Mouse (Mus musculus): ENCODE measurements at regions not wholly inside any gene's neighbourhood (a gene's known extent, or its start where the extent isn't known, plus 50 kb on each side); places are given as distances from the start of the nearest gene placed in this dataset.
A peak's percentile ranks its signal among the peaks of the same experiment; 100 is the strongest.

- peak overlapping the region; percentile 45 for H3K4me3 ChIP-seq (ENCODE audit: low read depth, low read length)
- H3K4me2 ChIP-seq (ENCODE audit: low read depth, low read length) = peak overlapping the region; percentile 58
- ATAC-seq (ENCODE audit: insufficient read depth, low read depth) = peak; percentile 87
- peak; percentile 76 for DNase-seq (ENCODE audit: low spot score)
- H3K27ac ChIP-seq (ENCODE audit: low read depth) = peak overlapping the region; percentile 76
- no peaks in the 10 kb centered on the region for H3K9me3 ChIP-seq (replicated peaks; ENCODE audit: control insufficient read depth, low read length)
- H3K4me1 ChIP-seq (ENCODE audit: control insufficient read depth, insufficient read depth) = peaks cover 12% of the 10 kb centered on the region
- H3K9ac ChIP-seq (replicated peaks; ENCODE audit: low read depth, low read length) = peak overlapping the region; percentile 32; the same call in 1 of the 2 replicates
- 15% methylated on average over 10 of the region's 10 CpGs for WGBS
- no peaks in the 10 kb centered on the region for H3K27me3 ChIP-seq (ENCODE audit: control insufficient read depth, insufficient read depth, low read length)
- TF ChIP-seq EP300 (IDR thresholded peaks at IDR 0.05; ENCODE audit: low read depth) (peak; percentile 62; the same call in 1 of the 2 replicates), CTCF (IDR thresholded peaks at IDR 0.05; ENCODE audit: low read depth) (no peak)
- H3K36me3 ChIP-seq (replicated peaks; ENCODE audit: control insufficient read depth, insufficient read depth, low read length) = no peaks in the 10 kb centered on the region
These were observed 54.5 kb upstream of the Hif1a start for GRCm38 (mm10) chr12:73846672-73847071.

GRCm38 (mm10) chr12:73847336-73847735, 53.8 kb upstream of the Hif1a start:
- ATAC-seq (ENCODE audit: insufficient read depth, low read depth) (no peak), DNase-seq (ENCODE audit: low spot score) (no peak)
- H3K4me3 ChIP-seq (ENCODE audit: low read depth, low read length) = peak overlapping the region; percentile 45
- TF ChIP-seq EP300 (IDR thresholded peaks at IDR 0.05; ENCODE audit: low read depth) (no peak), CTCF (IDR thresholded peaks at IDR 0.05; ENCODE audit: low read depth) (no peak)
- no peaks in the 10 kb centered on the region for H3K9me3 ChIP-seq (replicated peaks; ENCODE audit: control insufficient read depth, low read length)
- H3K4me1 ChIP-seq (ENCODE audit: control insufficient read depth, insufficient read depth) = peaks cover 12% of the 10 kb centered on the region
- H3K9ac ChIP-seq (replicated peaks; ENCODE audit: low read depth, low read length) = peak overlapping the region; percentile 32; the same call in 1 of the 2 replicates
- H3K27me3 ChIP-seq (ENCODE audit: control insufficient read depth, insufficient read depth, low read length) = no peaks in the 10 kb centered on the region
- H3K36me3 ChIP-seq (replicated peaks; ENCODE audit: control insufficient read depth, insufficient read depth, low read length) = no peaks in the 10 kb centered on the region
- peak overlapping the region; percentile 58 for H3K4me2 ChIP-seq (ENCODE audit: low read depth, low read length)
- WGBS = 46% methylated on average over 10 of the region's 10 CpGs
- H3K27ac ChIP-seq (ENCODE audit: low read depth) = peak overlapping the region; percentile 76

- Histone ChIP-seq H3K4me1 (ENCODE audit: control insufficient read depth, insufficient read depth) (peaks cover 12% of the 10 kb centered on the region), H3K9me3 (replicated peaks; ENCODE audit: control insufficient read depth, low read length) (no peaks in the 10 kb centered on the region), H3K27me3 (ENCODE audit: control insufficient read depth, insufficient read depth, low read length) (no peaks in the 10 kb centered on the region), H3K9ac (replicated peaks; ENCODE audit: low read depth, low read length) (no peak overlapping the region), H3K27ac (ENCODE audit: low read depth) (no peak overlapping the region), H3K4me3 (ENCODE audit: low read depth, low read length) (no peak overlapping the region), H3K36me3 (replicated peaks; ENCODE audit: control insufficient read depth, insufficient read depth, low read length) (no peaks in the 10 kb centered on the region), H3K4me2 (ENCODE audit: low read depth, low read length) (no peak overlapping the region)
- WGBS = 75% methylated on average over 2 of the region's 2 CpGs
- ATAC-seq (ENCODE audit: insufficient read depth, low read depth) = no peak
- TF ChIP-seq EP300 (IDR thresholded peaks at IDR 0.05; ENCODE audit: low read depth) (no peak), CTCF (IDR thresholded peaks at IDR 0.05; ENCODE audit: low read depth) (no peak)
- no peak for DNase-seq (ENCODE audit: low spot score)
These were observed 50.3 kb upstream of the Hif1a start for GRCm38 (mm10) chr12:73850831-73851230.

Data from heart, postnatal 0 days (tissue).